Mouse (Mus musculus) testis, adult 2 months (tissue): ENCODE measurements around the gene Homer1.

Experiments used
- CTCF ChIP-seq: fragments of 200-500 bp; IDR thresholded peaks from 2 replicates; pipeline ENCODE4 v1.5.1; 2012; ENCODE audit warnings: low read depth, mild to moderate bottlenecking, inconsistent platforms, low read length, moderate library complexity; ENCODE audit not compliant: control insufficient read depth, insufficient read depth, insufficient replicate concordance
- POLR2A ChIP-seq: fragments of 200-500 bp; IDR thresholded peaks from 2 replicates; pipeline ENCODE4 v1.6.1; 2012; ENCODE audit warnings: low read depth, mild to moderate bottlenecking, inconsistent platforms, low read length, moderate library complexity; ENCODE audit not compliant: control insufficient read depth

GRCm38 (mm10) chr13:93303563-93304250 is 4.3 kb downstream of the Homer1 start:
- TF ChIP-seq CTCF (peak; percentile 33; the same call in 1 of the 2 replicates), POLR2A (peak; percentile 85; the same call in 1 of the 2 replicates)
